Mouse (Mus musculus) heart, postnatal 4 days (tissue): ENCODE results near the gene Smim14. TPM values are rescaled to one million over a fixed set of nuclear protein-coding genes. Genes with fewer than 3 reads are reported as not detected.

ENCODE experiments used
- DNase-seq: peaks from one replicate; pipeline ENCODE4 v3.0.0; 2021
- total RNA-seq, 2 experiments: library from RNA; stranded (reverse); gene quantifications; 2 replicates each; pipeline ENCODE4 v1.2.3; 2021

Smim14 gene
- total RNA-seq, 2 experiments from 2014 or later: 89.6 to 89.9 TPM

GRCm38 (mm10) chr5:65459454-65459853, 77.5 kb downstream of the Smim14 start:
- peak; percentile 22 for DNase-seq

- DNase-seq: peak; percentile 44
Measured at GRCm38 (mm10) chr5:65457846-65458245, 79.1 kb downstream of the Smim14 start.

GRCm38 (mm10) chr5:65457086-65457827, 79.7 kb downstream of the Smim14 start:
- peak; percentile 37 for DNase-seq

- DNase-seq: peak; percentile 41
Measured at GRCm38 (mm10) chr5:65454771-65455170, 82.2 kb downstream of the Smim14 start.

GRCm38 (mm10) chr5:65448941-65449340, 88.0 kb downstream of the Smim14 start:
- DNase-seq: no peak

GRCm38 (mm10) chr5:65447826-65448225, 89.2 kb downstream of the Smim14 start:
- DNase-seq: no peak

GRCm38 (mm10) chr5:65446756-65447155, 90.2 kb downstream of the Smim14 start:
- DNase-seq: no peak

- no peak for DNase-seq
Measured at GRCm38 (mm10) chr5:65444981-65445380, 92.0 kb downstream of the Smim14 start.

- DNase-seq: no peak
Measured at GRCm38 (mm10) chr5:65438041-65438440, 98.9 kb downstream of the Smim14 start.

GRCm38 (mm10) chr5:65435806-65436561, 101.0 kb downstream of the Smim14 start, which contains the start of gene Ugdh:
Gene Ugdh (minus strand): TSS chr5:65435949.
- DNase-seq: peak; percentile 98

GRCm38 (mm10) chr5:65435363-65435805, 101.6 kb downstream of the Smim14 start:
- DNase-seq: no peak

GRCm38 (mm10) chr5:65434471-65435362, 102.3 kb downstream of the Smim14 start:
- no peak for DNase-seq

GRCm38 (mm10) chr5:65429441-65429840, 107.5 kb downstream of the Smim14 start:
- no peak for DNase-seq

GRCm38 (mm10) chr5:65428321-65428720, 108.7 kb downstream of the Smim14 start:
- no peak for DNase-seq

- no peak for DNase-seq
Measured at GRCm38 (mm10) chr5:65425251-65425650, 111.7 kb downstream of the Smim14 start.

GRCm38 (mm10) chr5:65424215-65424614, 112.8 kb downstream of the Smim14 start:
- DNase-seq: no peak

- no peak for DNase-seq
Measured at GRCm38 (mm10) chr5:65422803-65423202, 114.2 kb downstream of the Smim14 start.

- no peak for DNase-seq
Measured at GRCm38 (mm10) chr5:65420822-65421221, 116.2 kb downstream of the Smim14 start.

GRCm38 (mm10) chr5:65419136-65419535, 117.8 kb downstream of the Smim14 start:
- no peak for DNase-seq

- peak; percentile 42 for DNase-seq
Measured at GRCm38 (mm10) chr5:65415653-65416458, 121.1 kb downstream of the Smim14 start.

GRCm38 (mm10) chr5:65407989-65408388, 129.0 kb downstream of the Smim14 start:
- DNase-seq: no peak
